Mouse (Mus musculus): ENCODE data around the gene Vmn1r197.

GRCm38 (mm10) chr13:22289620-22290019 is 34.8 kb upstream of the Vmn1r197 start, which contains the start of gene Vmn1r196:
- no peak for TF ChIP-seq CTCF (IDR thresholded peaks at IDR 0.05; ENCODE audit: low read depth)
- no peak for TF ChIP-seq EP300 (IDR thresholded peaks at IDR 0.05; ENCODE audit: low read depth)
